Mouse (Mus musculus) CD4-positive naive resting alpha-beta T cell, adult 57 days (primary cell): Measurements from ENCODE around the gene Zfp335. TPM values are rescaled to one million over a fixed set of nuclear protein-coding genes. Genes with fewer than 3 reads are reported as not detected.

Experiments used
- total RNA-seq: library from RNA; stranded (reverse); gene quantifications from one replicate; pipeline ENCODE4 v1.2.4, GENCODE M21; 2023

The Zfp335 gene
- 56.1 TPM for total RNA-seq

GRCm38 (mm10) chr2:164911086-164912048 lies at the start of gene Zfp335:
Gene Zfp335, minus strand, starts transcription at chr2:164911757.

GRCm38 (mm10) chr2:164960716-164961441 lies 49.3 kb upstream of the Zfp335 start, which contains the start of gene Slc12a5:
Gene Slc12a5, plus strand, starts transcription at chr2:164960802.

DNA sequence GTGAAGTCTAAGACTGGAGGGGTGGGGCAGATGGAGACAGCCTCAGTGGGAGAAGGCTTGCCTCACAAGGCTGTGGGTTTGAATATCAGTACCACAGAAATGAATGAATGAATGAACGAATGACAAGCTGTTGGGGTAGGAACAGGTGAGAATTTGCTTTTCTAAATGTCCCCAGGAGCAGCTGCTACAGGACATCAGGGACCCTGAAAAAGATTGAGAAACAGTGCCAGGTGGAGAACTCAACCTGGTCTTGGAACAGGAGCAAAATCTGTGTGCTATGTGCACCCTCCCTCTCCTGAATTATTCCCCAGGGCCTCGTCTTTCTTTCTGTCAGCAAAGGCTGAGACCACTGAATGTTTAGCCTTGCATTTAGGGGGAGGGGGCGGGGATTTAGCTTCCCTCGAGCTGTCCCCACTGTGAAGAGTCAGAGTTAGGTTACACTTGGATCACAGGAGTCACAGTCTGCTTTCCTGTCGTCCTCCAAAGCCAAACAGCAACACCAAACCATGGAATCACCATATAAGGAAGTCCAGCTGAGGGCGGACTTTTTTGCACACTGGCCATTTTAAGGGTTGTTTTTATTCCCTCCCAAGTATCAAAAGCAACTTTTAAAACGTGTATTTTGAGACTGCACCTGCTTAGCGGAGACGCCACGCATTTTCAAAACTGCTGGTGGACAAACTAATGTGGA lies 28.7 kb upstream of the Zfp335 start, which contains the start of gene Mmp9:
Mmp9 (plus strand) TSS at position 641 of the 691 bp plus-strand sequence.

DNA sequence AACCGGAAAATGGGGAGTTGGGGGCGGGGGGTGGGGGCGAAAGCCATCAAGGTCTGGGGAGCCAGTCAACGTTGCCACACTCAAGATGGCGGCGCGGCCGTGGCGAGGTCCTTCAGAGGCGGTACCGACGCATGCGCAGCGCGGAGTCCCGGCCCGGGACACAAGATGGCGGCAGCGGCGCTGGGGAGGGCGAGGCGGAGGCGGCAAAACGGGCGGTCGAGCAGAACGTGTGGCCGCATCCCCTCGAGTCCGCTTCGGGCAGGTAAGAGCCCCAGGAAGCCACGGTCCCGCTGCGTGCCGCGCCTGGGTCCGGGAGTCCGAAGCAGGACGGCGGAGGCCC lies 32.4 kb downstream of the Zfp335 start, which contains the start of gene Pcif1:
Pcif1 (plus strand) TSS at position 77 of the 340 bp plus-strand sequence.

DNA sequence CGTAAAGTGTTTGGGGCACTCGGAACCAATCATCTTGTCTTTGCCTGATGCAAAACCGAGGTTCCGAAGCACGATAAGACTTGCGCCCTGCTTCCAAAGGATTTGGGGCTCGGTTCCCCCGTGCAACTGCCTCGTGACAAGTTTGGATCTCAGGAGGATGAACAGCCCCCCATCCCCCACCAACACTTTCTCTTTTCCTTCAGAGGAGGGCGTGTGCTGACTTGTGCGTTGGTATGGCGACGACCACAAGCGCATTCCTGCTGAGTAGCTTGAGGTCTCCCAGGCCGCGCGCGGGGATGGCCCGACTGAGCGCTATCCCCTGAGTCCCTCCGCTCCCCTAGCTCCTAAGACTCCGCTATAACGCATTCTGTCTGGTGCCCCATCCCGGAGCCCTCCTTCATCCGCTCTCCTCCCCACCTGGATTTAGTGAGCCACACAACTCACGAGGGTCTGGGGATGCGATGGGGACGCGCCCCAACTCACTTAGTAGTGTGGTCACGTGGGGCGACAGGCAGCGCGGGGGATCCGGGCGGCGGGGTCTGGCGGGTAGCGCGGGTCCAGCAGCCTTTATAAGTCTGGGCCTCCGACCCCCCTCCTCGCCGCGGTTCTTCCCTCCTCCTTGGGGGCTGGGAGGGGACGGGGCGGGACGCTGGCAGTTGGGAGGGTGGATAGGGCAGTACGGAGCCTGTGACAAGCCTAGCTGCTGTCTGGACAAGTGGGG lies 54.3 kb downstream of the Zfp335 start, which contains the start of gene Pltp:
Pltp (minus strand) TSS at position 611 of the 721 bp plus-strand sequence.

Other genes starting within 250 kb of the Zfp335 start
- gene Wfdc11, start 237.7 kb downstream of the Zfp335 start, total RNA-seq, result not detected
- gene Wfdc13, start 226.7 kb downstream of the Zfp335 start, total RNA-seq, result not detected
- gene Spint4, start 213.3 kb downstream of the Zfp335 start, total RNA-seq, result not detected
- gene Spint5, start 196.5 kb downstream of the Zfp335 start, total RNA-seq, result not detected
- gene Wfdc3, start 165.8 kb downstream of the Zfp335 start, total RNA-seq, result 0.35 TPM
- gene Dnttip1, start 165.8 kb downstream of the Zfp335 start, total RNA-seq, result 46.4 TPM
- 1.9 TPM for gene Ube2c, start 141.9 kb downstream of the Zfp335 start, total RNA-seq
- gene Tnnc2, start 131.8 kb downstream of the Zfp335 start, total RNA-seq, result not detected
- gene Snx21, start 125.9 kb downstream of the Zfp335 start, total RNA-seq, result 0.65 TPM
- gene Acot8, start 106.9 kb downstream of the Zfp335 start, total RNA-seq, result 39.4 TPM
- gene Zswim3, start 106.7 kb downstream of the Zfp335 start, total RNA-seq, result 3.0 TPM
- gene Zswim1, start 89.1 kb downstream of the Zfp335 start, total RNA-seq, result 11.9 TPM
- gene Spata25, start 83.2 kb downstream of the Zfp335 start, total RNA-seq, result not detected
- gene Ctsa, start 78.9 kb downstream of the Zfp335 start, total RNA-seq, result 91.4 TPM
- 0.59 TPM for gene Neurl2, start 78.3 kb downstream of the Zfp335 start, total RNA-seq
- gene Pltp, start 54.0 kb downstream of the Zfp335 start, total RNA-seq, result 0.86 TPM
- 115 TPM for gene Pcif1, start 32.5 kb downstream of the Zfp335 start, total RNA-seq
- 2.5 TPM for gene Mmp9, start 29.0 kb upstream of the Zfp335 start, total RNA-seq
- 0.15 TPM for gene Slc12a5, start 49.0 kb upstream of the Zfp335 start, total RNA-seq
- 42.5 TPM for gene Ncoa5, start 123.1 kb upstream of the Zfp335 start, total RNA-seq
- 7.1 TPM for gene Cd40, start 143.9 kb upstream of the Zfp335 start, total RNA-seq
- not detected for gene 1700025C18Rik, start 179.0 kb upstream of the Zfp335 start, total RNA-seq